Mouse (Mus musculus) kidney, adult 2 months (tissue): ENCODE data around the gene Phrf1.

Experiments
- CTCF ChIP-seq: fragments of 200-500 bp; conservative IDR thresholded peaks from 2 replicates; pipeline ENCODE4 v1.5.1; 2011; ENCODE audit warnings: low read depth, mild to moderate bottlenecking, control low read depth, low read length, moderate library complexity, mixed read lengths; ENCODE audit not compliant: insufficient read depth, insufficient read length
- POLR2A ChIP-seq: fragments of 200-500 bp; IDR thresholded peaks from one replicate; pipeline ENCODE4 v1.6.1; 2011; ENCODE audit warnings: low read depth, low read length, control low read depth

GRCm38 (mm10) chr7:141265411-141265738, 36.8 kb downstream of the Phrf1 start:
- no peak for TF ChIP-seq CTCF
- TF ChIP-seq POLR2A = no peak
